Mouse (Mus musculus) cerebellum, adult 2 months (tissue): ENCODE results near the gene Cadps.

Experiments used
- CTCF ChIP-seq: fragments of 200-500 bp; IDR thresholded peaks from 2 replicates; pipeline ENCODE4 v1.5.1; 2011; ENCODE audit warnings: low read depth, mild to moderate bottlenecking, control low read depth, low read length, moderate library complexity, borderline replicate concordance; ENCODE audit not compliant: insufficient read depth
- POLR2A ChIP-seq: fragments of 200-500 bp; IDR thresholded peaks from 2 replicates; pipeline ENCODE4 v1.6.1; 2011; ENCODE audit warnings: low read length, control low read depth, borderline replicate concordance; ENCODE audit not compliant: insufficient read depth

DNA sequence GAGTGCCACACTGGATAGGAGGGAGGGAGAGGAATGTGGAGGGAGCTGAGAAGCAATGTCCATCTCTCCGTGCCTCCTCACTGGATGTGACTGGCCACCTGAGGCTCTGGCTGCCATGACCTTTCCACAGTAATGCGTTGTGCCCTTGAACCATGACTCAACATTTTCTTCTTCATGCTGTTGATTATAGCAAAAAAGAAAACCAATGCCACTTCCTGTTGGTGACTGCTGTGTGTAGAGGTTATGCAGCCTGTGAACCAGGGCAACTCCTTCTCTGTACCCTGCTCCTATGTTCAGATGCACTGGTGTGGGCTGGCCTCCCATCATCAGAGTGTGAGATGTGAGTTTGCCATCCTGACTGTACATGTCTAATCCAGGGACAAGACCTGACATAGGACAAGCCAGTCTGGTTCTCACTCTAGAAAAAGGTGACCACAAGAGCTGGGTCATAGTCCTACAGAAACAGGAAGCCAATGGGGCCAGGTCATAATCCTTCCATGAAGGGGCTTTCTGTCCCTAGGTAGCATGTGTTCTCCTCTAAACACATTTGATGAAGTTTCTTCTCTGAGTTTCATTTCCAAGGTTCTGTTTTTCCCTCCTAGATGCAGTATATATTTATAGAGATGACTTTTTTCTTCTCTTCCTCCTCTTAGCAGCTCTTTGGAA lies 245.3 kb downstream of the Cadps start:
- TF ChIP-seq CTCF (no peak), POLR2A (no peak)
